Mouse (Mus musculus) lung, embryonic 14.5 days (tissue): ENCODE measurements around the gene Sipa1l3. TPM values are rescaled to one million over a fixed set of nuclear protein-coding genes. Genes with fewer than 3 reads are reported as not detected.
A peak's percentile ranks its signal among the peaks of the same experiment; 100 is the strongest.

ENCODE experiments used
- ATAC-seq: fragments of 200-750 bp; cut with Nextera tagmentation; 2 replicates; pipeline ENCODE4 v1.8.0; 2017; ENCODE audit warnings: mild to moderate bottlenecking, moderate TSS enrichment, moderate library complexity; ENCODE audit not compliant: insufficient read depth
- DNase-seq: peaks from one replicate; pipeline ENCODE4 v3.0.0-alpha.2; 2015
- H3K27ac ChIP-seq: fragments of 300-500 bp; sonication (generic); 2 replicates; pipeline ENCODE4 v1.5.1; 2014; ENCODE audit warnings: low read depth, mild to moderate bottlenecking, moderate library complexity
- H3K27me3 ChIP-seq: fragments of 300-500 bp; sonication (generic); 2 replicates; pipeline ENCODE4 v1.6.1; 2014; ENCODE audit warnings: low read length, control low read depth; ENCODE audit not compliant: insufficient read depth
- H3K36me3 ChIP-seq: fragments of 300-500 bp; sonication (generic); 2 replicates; pipeline ENCODE4 v1.6.1; 2014; ENCODE audit warnings: control low read depth; ENCODE audit not compliant: insufficient read depth
- H3K4me1 ChIP-seq: fragments of 300-500 bp; sonication (generic); 2 replicates; pipeline ENCODE4 v1.6.1; 2014; ENCODE audit warnings: antibody characterized with exemption, control low read depth; ENCODE audit not compliant: insufficient read depth
- H3K4me2 ChIP-seq: fragments of 300-500 bp; sonication (generic); 2 replicates; pipeline ENCODE4 v1.6.1; 2014; ENCODE audit warnings: mild to moderate bottlenecking
- H3K4me3 ChIP-seq: fragments of 300-500 bp; sonication (generic); 2 replicates; pipeline ENCODE4 v1.5.1; 2014; ENCODE audit warnings: low read depth, low read length
- H3K9ac ChIP-seq: fragments of 300-500 bp; sonication (generic); 2 replicates; pipeline ENCODE4 v1.6.1; 2014
- H3K9me3 ChIP-seq: fragments of 300-500 bp; sonication (generic); 2 replicates; pipeline ENCODE4 v1.6.1; 2016; ENCODE audit warnings: low read depth, low read length, control low read depth
- CTCF ChIP-seq: IDR thresholded peaks from 2 replicates; pipeline ENCODE4 v1.5.1; 2016; ENCODE audit warnings: antibody characterized with exemption, low read depth
- WGBS: fragments of 180-500 bp; shearing (Covaris S2); extraction: QIAGEN DNeasy Blood & Tissue Kit; methylation state at CpG from one replicate; pipeline ENCODE4 v1.1.7; 2014; 5-methylcytosine and 5-hydroxymethylcytosine counted together
- polyA plus RNA-seq: library from polyadenylated mRNA; unstranded; fragments of >200 nt; fragmentation: Nextera tagmentation; extraction: Ambion mirVana; gene quantifications from 2 replicates; pipeline ENCODE4 v1.2.1, GENCODE M21; 2014

Sipa1l3 gene
- polyA plus RNA-seq, 1 experiment from 2014 or later: 20.2 TPM

DNA sequence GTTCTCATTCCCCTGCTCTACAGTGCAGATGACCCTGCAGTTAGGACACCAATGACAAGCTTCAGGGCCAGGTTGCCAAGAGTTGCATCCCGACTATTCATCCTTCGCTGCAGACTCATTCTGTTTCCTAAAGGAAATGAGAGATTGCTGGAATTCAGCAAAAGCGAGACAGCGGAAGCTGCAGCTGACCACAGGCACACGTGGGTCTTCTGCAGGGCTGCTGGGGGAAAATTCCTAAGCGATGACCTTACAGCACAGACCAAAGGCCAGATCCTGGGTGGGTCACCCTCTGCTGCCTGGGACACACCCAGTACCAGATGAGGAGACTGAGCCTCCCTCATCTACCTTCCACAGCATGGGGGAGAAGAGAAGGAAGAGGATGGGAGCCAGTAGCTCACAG is 60.7 kb downstream of the Sipa1l3 start:
- DNase-seq (peak; percentile 59), ATAC-seq (no peak)
- H3K4me3 ChIP-seq: no peak overlapping the region
- 46% methylated on average over 6 of the region's 6 CpGs for WGBS
- no peaks in the 10 kb centered on the region for H3K9me3 ChIP-seq
- peaks cover 22% of the 10 kb centered on the region for H3K4me1 ChIP-seq
- H3K27ac ChIP-seq: peak overlapping the region; percentile 16; the same call in 1 of the 2 replicates
- H3K4me2 ChIP-seq: no peak overlapping the region
- no peaks in the 10 kb centered on the region for H3K36me3 ChIP-seq
- TF ChIP-seq CTCF: no peak
- H3K9ac ChIP-seq: no peak overlapping the region
- H3K27me3 ChIP-seq: no peaks in the 10 kb centered on the region

- Histone ChIP-seq H3K9me3 (no peaks in the 10 kb centered on the region), H3K4me3 (no peak overlapping the region), H3K4me1 (peaks cover 31% of the 10 kb centered on the region), H3K27ac (no peak overlapping the region), H3K36me3 (no peaks in the 10 kb centered on the region), H3K27me3 (no peaks in the 10 kb centered on the region), H3K9ac (no peak overlapping the region), H3K4me2 (no peak overlapping the region)
- 77% methylated on average over 9 of the region's 9 CpGs for WGBS
- ATAC-seq (no peak), DNase-seq (no peak)
- no peak for TF ChIP-seq CTCF
Measured at GRCm38 (mm10) chr7:29456716-29457115, 61.7 kb downstream of the Sipa1l3 start.

- H3K27me3 ChIP-seq: no peaks in the 10 kb centered on the region
- no peak for ATAC-seq
- peaks cover 26% of the 10 kb centered on the region for H3K4me1 ChIP-seq
- WGBS: 68% methylated on average over 6 of the region's 6 CpGs
- H3K9ac ChIP-seq: no peak overlapping the region
- no peak overlapping the region for H3K27ac ChIP-seq
- DNase-seq: no peak
- H3K4me2 ChIP-seq: no peak overlapping the region
- no peaks in the 10 kb centered on the region for H3K9me3 ChIP-seq
- no peaks in the 10 kb centered on the region for H3K36me3 ChIP-seq
- TF ChIP-seq CTCF: no peak
- H3K4me3 ChIP-seq: no peak overlapping the region
Measured at GRCm38 (mm10) chr7:29455591-29455990, 62.9 kb downstream of the Sipa1l3 start.

GRCm38 (mm10) chr7:29454965-29455364 is 63.5 kb downstream of the Sipa1l3 start:
- H3K27ac ChIP-seq: peak overlapping the region; percentile 54; the same call in 1 of the 2 replicates
- no peaks in the 10 kb centered on the region for H3K36me3 ChIP-seq
- H3K9ac ChIP-seq: no peak overlapping the region
- no peak overlapping the region for H3K4me3 ChIP-seq
- H3K4me2 ChIP-seq: no peak overlapping the region
- ATAC-seq (no peak), DNase-seq (no peak)
- H3K4me1 ChIP-seq: peaks cover 26% of the 10 kb centered on the region
- no peaks in the 10 kb centered on the region for H3K9me3 ChIP-seq
- WGBS: 71% methylated on average over 7 of the region's 7 CpGs
- TF ChIP-seq CTCF: no peak
- H3K27me3 ChIP-seq: no peaks in the 10 kb centered on the region

DNA sequence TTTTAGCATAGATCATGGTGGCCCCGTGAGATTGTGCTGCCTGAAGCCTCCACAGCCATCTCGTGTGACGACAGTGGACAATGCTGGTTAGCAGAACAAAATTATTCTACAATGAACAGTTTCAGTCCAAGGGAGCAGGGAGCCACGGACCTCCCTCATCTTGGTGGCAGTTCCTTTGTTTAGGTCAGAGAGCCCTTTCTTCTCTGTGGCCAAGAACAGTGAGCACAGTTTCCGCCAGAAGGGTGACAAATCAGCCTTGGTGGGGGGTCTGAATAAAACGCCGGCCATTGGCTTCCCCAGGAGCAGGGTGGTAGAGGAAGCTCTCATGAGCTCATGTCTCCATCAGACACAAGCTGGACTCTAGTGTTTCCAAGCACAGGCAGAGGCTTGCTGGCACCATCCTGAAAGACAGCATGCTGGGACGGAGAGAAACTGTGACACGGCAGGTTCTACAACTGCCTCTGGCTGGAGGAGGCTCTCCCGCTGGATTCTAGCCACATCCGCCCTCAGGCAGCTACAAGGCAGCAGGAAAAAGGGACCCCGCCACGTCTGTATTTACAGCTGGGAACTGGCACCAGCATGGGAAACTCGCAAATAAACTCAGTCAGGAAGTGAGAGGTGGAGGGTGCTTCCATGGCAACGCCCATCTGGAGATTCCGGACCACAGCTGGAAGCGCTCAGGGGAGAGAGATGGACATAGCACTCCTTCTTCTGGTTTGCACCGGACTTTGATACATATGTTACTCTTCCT is 65.3 kb downstream of the Sipa1l3 start:
- TF ChIP-seq CTCF: no peak
- H3K9me3 ChIP-seq: no peaks in the 10 kb centered on the region
- H3K27me3 ChIP-seq: no peaks in the 10 kb centered on the region
- peak; percentile 93 for DNase-seq
- H3K4me3 ChIP-seq: no peak overlapping the region
- peak overlapping the region; percentile 95 for H3K27ac ChIP-seq
- ATAC-seq: peak; percentile 93
- peaks cover 26% of the 10 kb centered on the region for H3K4me1 ChIP-seq
- H3K4me2 ChIP-seq: peak overlapping the region; percentile 50
- 13% methylated on average over 18 of the region's 18 CpGs for WGBS
- H3K9ac ChIP-seq: peak overlapping the region; percentile 29; the same call in 1 of the 2 replicates
- H3K36me3 ChIP-seq: no peaks in the 10 kb centered on the region

DNA sequence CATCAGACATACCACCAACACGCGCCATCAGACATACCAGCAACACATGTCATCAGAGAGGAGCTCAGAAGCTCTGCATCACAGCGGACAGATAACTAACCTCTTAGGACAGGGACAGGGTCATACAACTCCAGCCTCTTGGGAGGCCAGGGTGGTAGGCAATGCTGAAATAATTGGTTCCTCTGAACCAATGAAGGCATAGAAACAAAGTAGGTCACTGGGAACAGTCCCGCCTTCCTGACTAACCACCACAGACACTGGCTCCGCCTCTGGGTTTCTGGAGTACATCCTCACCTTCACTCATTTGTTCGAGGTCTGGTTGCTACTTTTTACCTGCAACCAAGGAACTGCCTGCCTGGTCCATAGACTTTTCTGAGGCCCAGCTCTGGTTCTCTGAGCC is 66.1 kb downstream of the Sipa1l3 start:
- Histone ChIP-seq H3K36me3 (no peaks in the 10 kb centered on the region), H3K4me1 (peaks cover 26% of the 10 kb centered on the region), H3K9ac (no peak overlapping the region), H3K4me2 (peak overlapping the region; percentile 50; the same call in 1 of the 2 replicates), H3K27me3 (no peaks in the 10 kb centered on the region), H3K4me3 (no peak overlapping the region), H3K9me3 (no peaks in the 10 kb centered on the region), H3K27ac (peak overlapping the region; percentile 95)
- DNase-seq: peak; percentile 40
- no peak for TF ChIP-seq CTCF
- ATAC-seq: no peak
- WGBS: 77% methylated on average over 6 of the region's 6 CpGs

DNA sequence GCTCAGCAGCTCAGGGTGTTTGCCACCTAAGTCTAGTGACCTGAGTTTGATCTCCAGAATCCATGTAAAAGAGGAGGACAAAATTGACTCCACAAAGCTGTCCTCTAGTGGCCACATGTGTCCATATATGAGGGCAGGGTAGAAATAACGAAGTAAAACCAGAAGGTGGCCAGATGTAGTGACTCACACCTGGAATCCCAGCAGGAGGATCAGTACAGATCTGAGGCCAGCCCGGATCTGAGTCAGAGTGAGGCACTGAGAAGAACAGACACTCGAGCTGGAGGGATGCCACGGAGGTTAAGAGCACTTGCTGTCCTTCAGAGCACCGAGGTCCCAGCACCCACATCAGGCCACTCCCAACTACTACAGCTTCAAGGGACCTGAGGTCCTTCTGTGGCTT is 68.3 kb downstream of the Sipa1l3 start:
- H3K27me3 ChIP-seq: no peaks in the 10 kb centered on the region
- WGBS: 54% methylated on average over 5 of the region's 5 CpGs
- H3K9me3 ChIP-seq: no peaks in the 10 kb centered on the region
- no peaks in the 10 kb centered on the region for H3K36me3 ChIP-seq
- H3K27ac ChIP-seq: no peak overlapping the region
- ATAC-seq: no peak
- no peak overlapping the region for H3K4me3 ChIP-seq
- no peak overlapping the region for H3K4me2 ChIP-seq
- no peak for TF ChIP-seq CTCF
- H3K4me1 ChIP-seq: peaks cover 26% of the 10 kb centered on the region
- DNase-seq: no peak
- no peak overlapping the region for H3K9ac ChIP-seq
